Mouse (Mus musculus) ovary, adult 18-20 months (tissue): ENCODE measurements around the gene Eif1ad.

Experiments
- DNase-seq: peaks from one replicate; pipeline ENCODE4 v3.0.0; 2022; ENCODE audit warnings: low spot score, mixed read lengths

Eif1ad gene

GRCm38 (mm10) chr19:5419630-5420029, 53.1 kb downstream of the Eif1ad start:
- no peak for DNase-seq

- DNase-seq = no peak
Observed at GRCm38 (mm10) chr19:5420579-5420978, 54.0 kb downstream of the Eif1ad start.
